Mouse (Mus musculus): ENCODE data around the gene Cd38.

GRCm38 (mm10) chr5:43865316-43865715 is 3.0 kb upstream of the Cd38 start:
- TF ChIP-seq GATA1 (IDR thresholded peaks at IDR 0.05; ENCODE audit: low read length) (no peak), TAL1 (IDR thresholded peaks at IDR 0.05; ENCODE audit: low read length) (no peak)
